Mouse (Mus musculus): ENCODE measurements around the gene Ptprj.

Ptprj gene

DNA sequence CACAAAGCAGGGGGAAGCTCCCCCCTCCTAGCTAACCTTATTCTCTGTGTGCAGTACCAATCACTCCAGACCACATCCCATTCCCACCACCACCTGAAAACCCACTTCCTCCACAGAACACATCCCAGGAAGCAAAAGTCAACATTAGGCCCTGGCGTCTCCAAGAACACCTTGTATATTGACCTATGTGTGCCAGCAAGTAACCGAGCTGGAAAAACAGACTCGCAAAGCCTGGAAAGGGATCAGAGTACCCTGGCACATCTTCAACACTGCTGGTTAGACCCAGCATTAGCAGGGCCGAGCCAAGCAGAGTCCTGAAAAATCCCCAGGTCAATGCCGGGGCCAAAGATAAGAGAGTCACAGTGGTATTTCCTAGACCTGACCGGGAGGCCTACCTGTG, 58.0 kb downstream of the Ptprj start:
- peak; percentile 47 for DNase-seq (ENCODE audit: low spot score)

DNA sequence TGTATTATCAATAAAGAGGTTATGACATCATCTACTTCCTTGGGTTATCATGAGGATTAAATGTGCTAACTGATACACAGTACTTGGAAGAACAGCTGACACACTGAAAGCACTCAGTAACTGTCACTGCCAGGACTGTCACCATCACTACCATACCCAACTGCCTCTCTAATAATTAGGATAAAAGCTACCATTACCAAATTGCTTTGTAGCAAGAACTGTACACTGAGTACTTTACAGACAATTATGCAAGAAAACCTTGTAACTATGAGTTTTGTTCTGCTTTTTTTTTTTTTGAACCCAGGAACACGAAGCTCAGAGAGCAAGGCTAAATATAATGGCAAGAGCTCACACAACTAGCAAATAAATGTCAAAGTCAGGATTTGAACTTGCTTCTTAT, 58.5 kb downstream of the Ptprj start:
- DNase-seq (ENCODE audit: low spot score) = no peak

DNA sequence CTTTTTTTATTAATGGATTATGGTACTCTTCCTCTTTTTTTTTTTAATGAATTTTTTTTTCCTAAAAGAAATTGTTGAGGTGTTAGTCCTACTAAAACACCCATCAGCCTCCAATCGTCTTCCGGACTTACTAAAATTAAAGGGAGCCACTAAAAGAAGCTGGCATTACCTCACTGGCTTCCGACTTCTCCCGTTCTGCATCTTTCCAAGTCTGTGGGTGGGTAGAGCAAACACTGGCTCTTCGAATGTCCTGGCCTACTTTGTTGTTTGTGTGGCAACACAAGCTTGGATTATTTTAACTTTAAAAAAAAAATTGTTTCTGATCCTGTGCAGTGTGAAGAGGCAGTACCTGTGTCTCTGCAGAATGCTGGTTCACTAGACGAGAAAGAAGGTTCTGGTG, 62.2 kb downstream of the Ptprj start:
- no peak for DNase-seq (ENCODE audit: low spot score)

DNA sequence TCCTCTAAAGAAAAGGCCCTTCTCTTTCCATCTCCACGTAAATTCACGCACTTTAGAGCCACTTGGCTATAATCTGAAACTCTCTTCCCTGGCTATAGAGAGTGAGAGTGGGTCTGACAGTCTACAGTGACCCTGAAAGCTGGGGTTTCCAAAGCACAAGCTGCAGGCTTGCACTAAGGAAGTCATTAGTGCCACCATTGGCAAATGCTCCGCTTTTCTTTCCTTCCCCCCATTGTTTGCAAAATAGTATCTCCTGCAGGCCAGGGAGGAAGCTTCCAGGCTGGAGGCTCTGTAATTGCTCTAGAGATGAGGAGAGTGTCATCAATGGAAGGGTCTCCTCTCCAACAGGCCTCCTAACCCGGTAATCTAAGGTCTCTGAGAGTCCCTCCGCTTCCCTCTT, 65.5 kb downstream of the Ptprj start:
- no peak for DNase-seq (ENCODE audit: low spot score)

DNA sequence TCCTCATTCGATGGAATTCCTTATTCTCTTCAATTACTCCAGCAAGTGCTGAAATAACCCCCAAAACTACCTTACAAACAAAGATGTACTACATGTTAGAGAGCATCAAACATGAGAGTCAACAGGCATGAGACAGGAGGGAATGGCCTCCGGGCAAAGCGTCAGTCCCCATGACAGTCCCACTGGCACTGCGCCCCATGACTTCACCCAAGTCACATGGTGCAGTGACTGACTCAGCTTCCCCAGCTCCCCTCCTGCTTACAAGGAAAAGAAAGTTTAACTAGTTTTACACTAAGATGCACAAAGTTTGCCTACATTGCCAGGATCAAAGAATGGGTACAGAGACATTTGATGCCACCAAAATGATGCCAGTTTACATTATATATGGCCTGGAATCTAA, 71.2 kb downstream of the Ptprj start:
- DNase-seq (ENCODE audit: low spot score) = no peak

DNA sequence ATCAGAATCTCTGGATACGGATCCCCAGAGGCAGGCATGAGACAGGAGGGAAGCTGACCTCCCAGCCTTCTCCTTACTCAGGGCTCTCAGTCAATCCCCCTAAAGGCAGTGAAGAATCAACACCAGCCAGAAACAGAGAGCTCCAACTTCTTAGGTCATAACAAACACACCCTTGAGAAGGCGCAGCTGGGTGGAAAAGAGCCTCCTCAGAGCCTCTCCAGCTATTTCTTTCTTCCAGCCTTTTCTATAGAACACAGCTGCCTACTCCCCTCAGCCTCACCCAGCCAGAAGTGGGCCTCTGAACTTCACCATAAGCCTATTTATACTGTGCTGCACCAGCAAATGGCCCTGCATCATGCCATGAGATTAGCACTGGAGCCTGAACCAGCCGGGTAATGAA, 74.3 kb downstream of the Ptprj start:
- DNase-seq (ENCODE audit: low spot score) = no peak

DNA sequence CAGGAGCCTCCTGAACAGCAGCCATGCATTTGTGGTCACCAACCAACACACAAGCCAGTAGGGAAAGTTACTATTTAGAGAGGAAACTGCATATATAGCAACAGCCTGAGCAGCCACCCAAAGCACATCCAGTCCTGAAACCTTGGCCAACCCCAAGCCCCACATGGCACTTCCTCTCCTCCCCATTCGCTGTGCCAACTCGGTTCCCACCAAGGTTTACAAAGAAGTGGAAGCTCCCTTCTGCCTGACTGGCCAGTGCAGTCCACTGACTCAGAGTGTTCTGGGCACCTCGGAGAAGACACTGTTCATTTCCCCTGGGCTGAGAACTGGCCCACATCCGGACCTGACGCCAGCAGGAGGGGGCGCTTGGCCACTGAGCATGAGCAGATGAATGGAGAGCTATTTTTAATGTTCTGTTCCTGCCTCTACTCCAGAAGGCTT, 75.7 kb downstream of the Ptprj start:
- peak; percentile 84 for DNase-seq (ENCODE audit: low spot score)

DNA sequence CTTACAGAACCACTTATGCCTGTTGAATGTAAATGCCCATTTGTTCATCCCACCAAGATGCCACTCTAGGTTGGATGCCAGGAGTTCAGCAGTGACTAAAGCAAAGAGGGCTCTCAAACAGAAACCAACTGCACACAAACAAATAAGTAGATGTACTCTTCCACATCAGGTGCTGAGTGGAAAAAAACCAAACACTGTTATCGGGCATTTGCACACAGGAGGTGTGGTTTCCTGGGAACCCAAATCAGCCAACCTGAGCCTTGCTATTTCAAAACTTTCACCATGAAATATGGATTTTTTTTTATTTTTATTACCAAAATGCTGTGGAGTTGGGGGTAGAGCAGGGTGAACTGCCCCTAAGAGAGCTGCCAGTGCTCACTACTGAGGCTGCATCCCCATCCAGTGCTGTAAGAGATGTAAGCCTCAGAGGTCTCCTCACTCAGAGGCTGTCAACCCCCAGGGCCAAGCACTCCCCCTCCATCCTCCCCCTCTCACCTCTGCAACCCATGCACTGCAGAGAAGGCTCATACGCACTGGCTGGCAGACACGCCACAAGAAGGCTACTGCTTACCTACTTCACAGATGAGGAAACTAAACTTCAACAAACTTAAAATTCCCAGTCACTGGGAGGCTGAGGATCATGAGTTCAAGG, 77.1 kb downstream of the Ptprj start:
- peak; percentile 50 for DNase-seq (ENCODE audit: low spot score)

DNA sequence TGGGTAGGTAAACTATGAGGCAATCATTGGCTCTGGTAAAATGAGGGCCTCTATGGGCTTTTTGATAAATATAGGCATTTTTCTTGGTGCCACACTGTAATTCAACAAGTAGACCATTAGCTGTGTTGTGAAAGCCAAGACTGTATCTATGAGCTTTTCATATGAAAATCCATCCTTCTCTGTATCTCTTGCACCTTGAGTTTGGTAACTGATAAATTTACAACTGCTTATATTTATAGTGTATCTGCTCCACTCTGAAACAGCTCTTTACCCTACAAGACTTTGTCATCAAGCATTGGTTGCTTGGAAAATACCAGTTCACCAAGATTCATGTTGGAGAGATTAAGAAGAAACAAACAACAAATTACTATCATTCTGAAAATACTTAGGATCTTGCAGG, 77.7 kb downstream of the Ptprj start:
- DNase-seq (ENCODE audit: low spot score) = no peak

DNA sequence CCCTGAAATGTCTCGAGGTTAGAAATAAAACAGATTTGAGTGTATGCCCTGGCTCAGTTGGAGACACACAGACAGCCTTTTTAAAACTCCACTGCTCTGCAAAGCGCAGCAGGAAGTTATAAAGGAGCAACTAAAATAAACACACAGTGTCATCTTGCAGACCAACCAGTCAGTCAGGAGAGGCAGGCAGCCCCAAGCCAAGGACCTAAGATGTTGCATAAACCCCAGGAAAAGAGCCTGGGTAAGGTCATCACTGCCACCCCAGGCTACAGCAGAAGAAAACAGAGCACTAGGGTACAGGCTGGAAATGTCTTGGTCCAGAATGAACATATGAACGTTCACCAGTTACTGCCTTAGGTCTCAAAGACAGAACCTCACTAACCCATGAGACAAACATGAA, 78.7 kb downstream of the Ptprj start:
- no peak for DNase-seq (ENCODE audit: low spot score)

DNA sequence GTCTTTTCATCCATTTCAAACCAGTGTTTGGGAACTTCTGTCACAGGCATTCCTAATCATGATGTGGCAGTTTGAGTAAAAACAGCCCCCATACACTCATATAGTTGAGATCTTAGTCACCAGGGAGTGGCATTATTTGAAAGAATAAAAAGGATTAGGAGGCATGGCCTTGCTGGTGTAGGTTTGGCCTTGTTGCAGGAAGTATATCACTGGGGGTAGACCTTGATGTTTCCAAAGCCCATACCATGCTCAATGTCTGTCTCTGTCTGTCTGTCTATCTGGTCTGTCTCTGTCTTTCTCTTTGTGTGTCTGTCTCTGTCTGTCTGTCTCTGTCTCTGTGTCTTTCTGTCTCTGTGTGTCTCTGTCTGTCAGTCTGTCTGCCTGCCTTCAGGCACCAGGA, 79.6 kb downstream of the Ptprj start:
- DNase-seq (ENCODE audit: low spot score) = no peak

DNA sequence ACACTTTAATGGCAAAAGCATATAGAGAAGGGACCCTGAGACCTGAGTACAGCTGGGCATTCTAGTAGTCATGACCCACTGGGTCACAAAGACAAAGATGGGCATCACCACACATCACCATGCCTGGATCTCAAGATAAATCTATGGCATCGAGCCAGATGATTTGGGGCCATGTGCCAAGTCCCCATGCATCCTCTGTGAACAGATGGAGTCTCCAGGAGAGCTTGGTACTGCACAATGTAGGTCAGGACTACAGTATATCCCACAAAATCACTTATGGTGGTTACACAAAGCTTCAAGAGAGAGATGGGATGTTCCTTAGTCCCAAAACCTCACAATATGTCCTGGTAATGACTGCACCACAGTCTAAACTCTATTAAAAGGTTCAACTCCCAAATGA, 81.4 kb downstream of the Ptprj start:
- no peak for DNase-seq (ENCODE audit: low spot score)

DNA sequence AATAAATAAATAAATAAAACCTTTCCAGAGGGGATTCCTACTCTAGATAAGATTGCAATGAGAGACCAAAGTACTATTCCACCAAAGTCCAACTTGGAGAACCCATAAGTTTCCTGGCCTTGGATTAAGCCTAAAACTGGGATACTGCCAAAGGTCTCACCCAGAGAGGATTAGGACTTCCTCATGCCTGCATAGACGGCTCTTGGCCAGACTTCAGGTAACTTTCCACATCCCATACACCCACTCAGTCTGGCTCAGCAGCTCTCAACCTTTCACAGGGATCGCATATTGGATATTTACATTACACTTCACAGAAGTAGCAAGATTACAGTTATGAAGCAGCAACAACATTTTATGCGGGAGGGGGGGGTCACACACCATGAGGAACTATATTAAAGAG, 82.9 kb downstream of the Ptprj start:
- DNase-seq (ENCODE audit: low spot score) = peak; percentile 72

DNA sequence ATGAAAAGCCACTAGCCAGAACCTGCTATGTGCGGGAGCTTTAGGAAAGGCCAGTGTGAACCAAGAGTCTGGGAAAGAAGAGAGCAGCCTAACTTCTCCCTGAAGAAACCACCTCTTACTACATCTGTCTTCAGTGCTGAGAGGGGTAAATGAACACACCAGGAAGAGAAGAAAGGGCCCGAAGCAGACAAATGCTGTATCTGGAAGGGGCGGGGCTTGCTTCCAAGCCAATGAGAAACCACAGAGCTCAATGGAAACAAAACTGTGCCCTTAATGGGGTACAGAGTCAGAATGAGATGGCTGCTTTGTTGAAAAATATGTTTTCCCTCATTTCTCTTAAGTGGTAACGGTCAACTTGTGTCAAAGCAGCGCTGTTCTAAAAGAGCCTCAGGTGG, 83.8 kb downstream of the Ptprj start:
- no peak for DNase-seq (ENCODE audit: low spot score)

DNA sequence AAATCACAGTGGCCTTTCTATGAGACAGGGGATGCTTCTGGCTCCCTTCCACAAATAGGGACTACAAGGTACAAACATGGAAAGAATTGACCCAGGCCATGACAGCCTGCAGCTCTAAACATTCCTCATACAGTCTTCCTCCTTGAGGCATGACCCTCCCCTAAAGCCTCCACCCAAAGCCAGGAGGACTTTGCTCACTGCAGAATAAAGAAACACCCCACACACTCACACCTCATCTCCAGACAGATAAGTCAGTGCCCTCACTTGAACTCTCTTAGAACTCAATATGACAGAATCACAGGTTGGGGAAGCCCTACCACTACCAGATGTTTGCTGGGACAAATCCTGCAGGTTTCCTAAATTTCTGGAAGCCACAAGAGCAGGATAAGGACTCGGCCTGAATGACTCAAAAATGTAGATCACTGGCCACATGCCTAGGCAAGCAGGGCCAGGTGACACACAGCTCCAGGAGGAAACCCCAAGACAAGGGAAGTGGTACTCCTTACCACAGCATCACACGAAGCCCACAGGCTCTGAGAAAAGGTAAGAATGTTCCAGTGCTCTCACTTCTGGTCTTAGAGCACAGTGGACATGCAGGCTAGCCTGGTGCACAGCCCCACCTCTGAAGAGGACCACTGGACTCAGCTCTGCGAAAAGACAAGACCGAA, 84.3 kb downstream of the Ptprj start:
- DNase-seq (ENCODE audit: low spot score) = no peak

DNA sequence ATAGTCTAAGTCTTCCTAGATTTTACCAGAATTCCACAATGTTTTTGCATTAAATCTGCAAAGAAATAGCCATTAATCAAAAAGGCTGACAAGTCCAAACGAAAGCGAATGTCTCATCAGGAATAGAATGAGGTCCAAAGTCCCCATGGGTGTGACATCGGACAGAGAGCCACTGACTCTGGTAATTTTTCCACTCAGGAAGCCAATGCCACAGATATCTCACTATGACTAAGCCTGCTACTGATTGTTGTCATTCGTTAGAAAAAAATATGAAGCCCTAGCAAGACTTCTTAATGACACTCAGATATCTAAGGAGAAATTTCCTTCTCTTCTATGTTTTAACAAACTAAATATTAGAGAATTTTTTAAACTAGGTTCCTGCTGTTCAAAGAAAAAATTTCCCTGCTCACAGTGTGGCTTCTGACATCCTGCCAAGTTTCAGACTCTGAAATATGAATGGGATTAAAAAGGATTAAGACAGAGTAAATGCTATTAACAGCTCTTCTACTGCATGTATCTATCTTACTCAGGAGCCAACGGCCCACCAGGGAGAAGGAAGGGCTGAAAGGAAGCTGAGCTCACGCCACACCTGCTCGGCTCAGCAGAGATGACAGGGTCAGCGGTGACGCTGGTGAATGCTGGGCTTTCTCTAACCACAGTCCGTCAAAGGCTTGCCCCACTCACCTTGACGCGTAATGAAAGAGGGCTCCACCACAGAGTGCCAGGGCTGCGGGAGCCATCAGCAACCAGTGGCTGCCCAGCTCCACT, 90.0 kb downstream of the Ptprj start:
- no peak for DNase-seq (ENCODE audit: low spot score)

DNA sequence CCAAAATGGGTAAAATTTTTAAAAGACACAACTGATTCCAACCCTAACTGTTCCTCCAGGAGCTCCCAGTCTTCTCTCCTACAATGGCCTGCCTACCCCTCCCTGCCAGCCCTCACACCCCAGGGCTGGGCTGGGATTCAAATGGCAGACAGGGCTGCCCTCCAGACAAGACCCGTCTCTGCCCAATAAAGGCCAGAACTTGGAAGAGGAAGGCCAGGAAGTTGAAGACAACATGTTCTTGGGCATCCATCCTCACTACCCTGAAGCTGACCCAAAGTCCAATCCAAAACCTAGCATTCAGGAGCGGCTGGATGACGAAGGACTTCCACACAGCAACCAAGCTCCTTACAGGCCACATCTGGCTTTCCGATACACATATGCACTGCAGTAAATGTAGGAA, 90.6 kb downstream of the Ptprj start:
- DNase-seq (ENCODE audit: low spot score) = no peak

DNA sequence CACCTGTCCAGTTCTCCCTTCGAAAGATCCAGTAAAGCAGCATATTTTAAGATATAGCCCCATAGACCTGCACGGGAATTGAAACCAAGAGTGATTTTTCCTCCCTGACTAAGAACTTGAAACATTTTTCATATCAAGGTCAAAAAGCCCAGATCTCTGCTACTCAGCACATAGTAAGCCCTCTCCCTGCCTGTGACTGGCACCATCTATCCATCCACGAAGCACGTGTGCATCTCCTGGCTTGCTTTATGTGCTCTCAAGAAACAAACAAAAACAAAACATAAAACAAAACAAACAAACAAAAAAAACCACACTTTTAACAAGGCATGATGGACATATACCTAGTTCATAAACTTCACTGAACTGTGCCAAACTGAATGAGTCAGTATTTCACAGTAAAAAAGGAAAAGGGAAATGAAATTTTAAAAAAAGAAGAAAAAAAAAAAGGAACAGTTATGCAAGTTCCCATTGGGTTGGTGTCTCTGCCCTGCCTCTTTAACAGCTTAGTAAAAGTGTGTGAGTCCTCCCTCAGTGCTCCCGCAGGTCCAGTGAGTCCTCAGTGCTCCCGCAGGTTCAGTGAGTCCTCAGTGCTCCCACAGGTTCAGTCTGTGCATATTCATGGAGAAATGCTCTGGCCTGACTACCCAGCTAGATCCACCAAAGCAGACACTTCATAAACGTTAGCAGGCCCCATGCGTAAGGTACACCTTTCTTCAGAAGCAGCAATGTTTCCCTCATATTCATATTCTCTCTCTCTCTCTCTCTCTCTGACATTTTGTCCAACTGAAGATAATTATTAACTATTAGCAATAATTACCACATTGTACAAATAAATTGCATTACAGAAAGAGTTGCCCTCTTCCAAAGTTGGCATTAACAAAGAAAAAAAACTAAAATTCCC, 91.5 kb downstream of the Ptprj start:
- no peak for DNase-seq (ENCODE audit: low spot score)

DNA sequence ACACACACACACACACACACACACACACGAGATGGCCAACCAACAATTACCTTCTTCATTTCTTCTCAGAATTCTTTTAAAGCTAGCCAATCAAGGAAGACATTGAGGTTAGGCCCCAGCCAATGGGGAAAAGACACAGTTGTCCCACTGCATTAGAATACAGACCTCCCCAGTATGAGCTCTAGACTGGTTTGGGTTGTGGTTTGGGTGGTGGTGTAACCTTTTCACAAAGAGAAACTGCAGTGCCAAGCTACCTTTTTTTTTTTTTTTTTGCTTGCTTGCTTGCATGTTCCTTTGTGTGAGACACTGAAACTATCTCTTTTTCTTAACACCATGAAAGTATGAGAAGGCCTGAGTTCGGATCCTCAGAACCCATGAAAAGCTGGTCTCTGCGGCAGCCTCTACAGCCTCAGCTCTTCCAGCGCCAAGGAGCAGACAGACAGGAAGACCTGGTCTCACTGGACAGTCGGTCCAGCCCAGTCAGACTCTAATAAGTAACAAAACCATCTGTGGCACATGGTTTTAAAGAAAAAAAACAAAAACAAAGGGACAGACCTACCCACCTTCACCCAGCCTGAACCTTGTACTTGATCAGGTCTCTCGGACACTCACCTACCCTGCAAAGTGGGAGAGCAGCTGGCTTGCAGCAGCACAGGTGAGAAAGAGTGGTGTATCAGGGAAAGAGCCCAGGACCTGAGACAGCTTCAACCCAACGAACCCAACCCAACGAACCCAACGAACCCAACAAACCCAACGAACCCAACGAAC, 92.8 kb downstream of the Ptprj start:
- no peak for DNase-seq (ENCODE audit: low spot score)

DNA sequence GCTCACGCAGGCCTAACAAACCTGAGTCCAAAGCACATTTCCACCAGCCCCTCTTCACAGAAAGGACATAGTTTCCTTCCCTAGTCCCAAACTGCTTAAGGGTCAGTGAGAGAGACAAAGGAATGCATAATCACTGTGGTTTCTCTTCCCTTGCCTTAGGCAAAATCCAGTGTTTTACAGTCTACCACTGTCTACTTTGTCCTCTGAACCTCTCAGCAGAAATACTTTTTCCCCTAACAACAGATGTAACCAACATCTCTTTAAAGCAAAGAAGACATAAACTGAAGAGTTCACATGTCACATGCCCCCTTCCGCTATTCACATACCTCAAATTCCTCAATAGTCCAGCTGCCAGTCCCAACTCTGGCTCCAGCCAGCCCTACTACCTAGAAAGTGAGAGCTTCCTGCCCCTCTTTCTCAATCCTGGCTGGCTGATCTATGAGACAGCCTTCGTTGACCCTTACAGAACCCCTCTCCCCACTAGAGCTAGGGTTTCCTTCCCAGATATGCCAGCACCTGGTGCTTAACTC, 94.2 kb downstream of the Ptprj start:
- no peak for DNase-seq (ENCODE audit: low spot score)

DNA sequence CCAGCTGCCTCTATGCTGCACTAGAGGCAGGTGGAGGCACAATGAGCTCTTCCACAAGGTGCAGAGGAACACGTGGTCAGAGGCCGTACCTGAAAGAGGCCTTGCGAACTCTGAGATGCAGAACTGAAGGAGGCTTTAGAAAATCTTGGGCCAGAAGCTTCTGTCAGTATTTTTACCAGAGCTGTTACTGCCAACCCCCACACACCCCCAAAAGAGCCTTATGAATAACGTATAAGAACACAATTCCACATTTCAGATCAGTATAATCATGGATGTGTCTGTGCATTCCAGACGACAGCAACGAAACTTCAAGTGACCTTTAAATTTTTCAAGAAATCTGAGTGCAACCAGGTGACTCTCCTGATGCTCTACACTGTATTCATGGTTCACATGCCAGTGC, 98.9 kb downstream of the Ptprj start:
- DNase-seq (ENCODE audit: low spot score) = no peak
